Mouse (Mus musculus) hindlimb bud, embryonic 11.5 days (tissue): ENCODE data around the gene Dctn2.
"Not testable (repeated sequence)": the region's sequence is repeated elsewhere in the genome, so short reads cannot be mapped to it uniquely, and the experiment has no call there.

ENCODE experiments used
- DNase-seq: peaks from one replicate; pipeline ENCODE4 v3.0.0-alpha.2; 2012; ENCODE audit warnings: low read depth, low spot score; ENCODE audit errors: extremely low spot score

The Dctn2 gene

GRCm38 (mm10) chr10:127311476-127312355 lies 45.5 kb downstream of the Dctn2 start, which contains the start of gene Mars:
TSS of gene Mars (minus strand) at chr10:127311786.
- DNase-seq: peak; percentile 85

- DNase-seq: peak; percentile 98
Measured at GRCm38 (mm10) chr10:127312356-127312676, 46.1 kb downstream of the Dctn2 start.

- no peak for DNase-seq
Measured at GRCm38 (mm10) chr10:127312858-127313257, 46.7 kb downstream of the Dctn2 start.

GRCm38 (mm10) chr10:127313516-127313915 lies 47.3 kb downstream of the Dctn2 start:
- not testable (repeated sequence) for DNase-seq

GRCm38 (mm10) chr10:127314950-127315349 lies 48.8 kb downstream of the Dctn2 start:
- not testable (repeated sequence) for DNase-seq

- DNase-seq: no peak
Measured at GRCm38 (mm10) chr10:127317277-127317676, 51.1 kb downstream of the Dctn2 start.

- no peak for DNase-seq
Measured at GRCm38 (mm10) chr10:127318009-127318408, 51.8 kb downstream of the Dctn2 start.

- DNase-seq: no peak
Measured at GRCm38 (mm10) chr10:127319969-127320368, 53.8 kb downstream of the Dctn2 start.

GRCm38 (mm10) chr10:127321621-127322020 lies 55.5 kb downstream of the Dctn2 start, which contains the start of gene Arhgap9:
TSS of gene Arhgap9 (plus strand) at chr10:127321964.
- DNase-seq: no peak

GRCm38 (mm10) chr10:127322178-127322577 lies 56.0 kb downstream of the Dctn2 start:
- DNase-seq: no peak

- DNase-seq: no peak
Measured at GRCm38 (mm10) chr10:127322669-127323068, 56.5 kb downstream of the Dctn2 start.

GRCm38 (mm10) chr10:127323131-127323855 lies 57.1 kb downstream of the Dctn2 start:
- DNase-seq: no peak

- no peak for DNase-seq
Measured at GRCm38 (mm10) chr10:127324495-127324894, 58.3 kb downstream of the Dctn2 start.

GRCm38 (mm10) chr10:127325454-127326016 lies 59.4 kb downstream of the Dctn2 start:
- no peak for DNase-seq

GRCm38 (mm10) chr10:127326017-127326801 lies 60.0 kb downstream of the Dctn2 start:
- no peak for DNase-seq

- no peak for DNase-seq
Measured at GRCm38 (mm10) chr10:127326828-127327227, 60.7 kb downstream of the Dctn2 start.

- no peak for DNase-seq
Measured at GRCm38 (mm10) chr10:127327461-127328145, 61.4 kb downstream of the Dctn2 start.

- DNase-seq: no peak
Measured at GRCm38 (mm10) chr10:127330212-127330611, 64.0 kb downstream of the Dctn2 start.
